Mouse (Mus musculus) myocyte (in vitro differentiated cells): ENCODE results near the gene Tnfrsf12a.

Experiments used
- MYOD1 ChIP-seq, 3 experiments: IDR thresholded peaks; one replicate each; pipeline ENCODE4 v1.6.1; 2011; ENCODE audit warnings: control low read depth in 2 of 3, low read depth in 2 of 3, mild to moderate bottlenecking in 2 of 3, moderate library complexity in 1 of 3; ENCODE audit not compliant: insufficient read length in 2 of 3, control insufficient read depth in 1 of 3
- POLR2A ChIP-seq: IDR thresholded peaks from one replicate; pipeline ENCODE4 v1.6.1; 2011; ENCODE audit warnings: low read depth, mild to moderate bottlenecking, control low read depth, moderate library complexity; ENCODE audit not compliant: insufficient read length
- POLR2AphosphoS2 ChIP-seq: IDR thresholded peaks from one replicate; pipeline ENCODE4 v1.6.1; 2011; ENCODE audit warnings: low read depth, control low read depth; ENCODE audit not compliant: insufficient read length

- TF ChIP-seq POLR2AphosphoS2 (no peak), POLR2A (peak; percentile 43), MYOD1 (IDR thresholded peaks at IDR 0.05; ENCODE audit: control insufficient read depth in 1 of 3, insufficient read length in 2 of 3, low read depth in 2 of 3) (no peak)
Measured at GRCm38 (mm10) chr17:23699131-23700077, 22.1 kb upstream of the Tnfrsf12a start.
